Mouse (Mus musculus) inflammation-experienced regulatory T-cells, adult 6 months (primary cell): Measurements from ENCODE around the gene Ppfia1. TPM values are rescaled to one million over a fixed set of nuclear protein-coding genes. Genes with fewer than 3 reads are reported as not detected.

Experiments
- ATAC-seq: one replicate; pipeline ENCODE4 v1.8.0; 2017
- polyA plus RNA-seq, 3 experiments: library from polyadenylated mRNA; unstranded; fragments of 100-300 nt; shearing (Covaris generic); gene quantifications; one replicate each; pipeline ENCODE4 v1.2.1; 2017

The Ppfia1 gene
- polyA plus RNA-seq, 3 experiments from 2014 or later: 13.8 to 29.4 (median 21.1) TPM

DNA sequence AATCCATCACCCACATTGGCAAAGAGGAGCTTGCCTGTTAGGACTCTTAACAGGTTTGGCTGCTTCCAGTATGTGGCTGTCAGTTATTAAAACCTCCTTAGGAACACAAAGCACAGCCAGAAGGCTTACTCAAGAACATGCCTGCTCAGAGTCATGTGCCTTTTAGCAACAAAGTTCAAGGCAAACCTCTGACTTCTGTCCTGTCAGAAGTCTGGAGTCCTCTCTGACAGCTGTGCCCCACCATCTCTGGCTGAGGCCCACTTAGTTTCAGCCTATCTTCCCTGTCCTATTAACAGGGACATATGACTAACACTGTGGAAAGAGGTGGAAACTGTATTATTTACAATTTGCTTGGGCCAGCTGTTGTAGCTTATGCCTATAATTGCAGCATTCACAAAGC, 73.2 kb downstream of the Ppfia1 start:
- no peak for ATAC-seq

- no peak for ATAC-seq
Measured at GRCm38 (mm10) chr7:144479569-144479968, 74.0 kb downstream of the Ppfia1 start.

DNA sequence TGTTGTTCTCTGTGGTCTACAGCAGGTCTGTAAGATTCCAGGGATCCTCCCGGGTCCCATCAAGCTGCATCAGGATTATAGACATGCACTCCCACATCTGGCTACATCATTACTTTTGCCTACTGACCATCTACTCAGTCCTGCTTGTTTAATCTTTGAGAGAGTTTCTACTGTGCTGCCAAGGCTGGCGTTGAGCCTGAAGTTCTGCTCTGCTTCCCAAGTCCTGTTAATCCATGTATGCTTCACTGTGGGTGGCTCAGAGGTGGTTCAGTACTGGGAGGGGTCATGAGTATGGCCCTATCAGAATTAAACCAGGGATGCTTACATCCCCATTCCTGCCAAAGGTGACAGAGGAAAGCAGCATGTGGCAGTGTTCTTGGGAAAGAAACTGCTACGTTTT, 77.8 kb downstream of the Ppfia1 start:
- no peak for ATAC-seq

GRCm38 (mm10) chr7:144473486-144473885, 80.0 kb downstream of the Ppfia1 start:
- no peak for ATAC-seq

DNA sequence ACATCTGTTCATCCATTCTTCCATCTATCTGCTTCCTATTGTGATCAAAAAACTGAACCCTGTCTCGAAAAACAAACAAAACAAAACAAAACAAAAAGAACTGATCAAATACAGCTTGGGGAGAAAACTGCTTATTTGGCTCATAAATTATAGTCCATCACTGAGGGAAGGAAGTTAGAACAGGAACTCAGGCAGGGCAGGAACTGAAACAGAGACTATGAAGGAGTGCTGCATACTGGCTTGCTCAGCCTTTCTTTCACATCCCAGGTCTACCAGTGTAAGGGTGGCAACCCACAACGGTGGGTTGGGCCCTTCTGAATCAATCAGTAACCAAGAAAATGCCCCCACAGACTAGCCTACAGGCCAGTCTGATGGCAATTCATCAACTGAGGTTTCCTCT, 82.4 kb downstream of the Ppfia1 start:
- ATAC-seq: no peak

- ATAC-seq: no peak
Measured at GRCm38 (mm10) chr7:144470545-144471059, 82.9 kb downstream of the Ppfia1 start, which contains the start of gene Cttn. TSS of gene Cttn (minus strand) at chr7:144471009.

- no peak for ATAC-seq
Measured at GRCm38 (mm10) chr7:144469908-144470544, 83.5 kb downstream of the Ppfia1 start.

GRCm38 (mm10) chr7:144469181-144469641, 84.3 kb downstream of the Ppfia1 start:
- no peak for ATAC-seq

DNA sequence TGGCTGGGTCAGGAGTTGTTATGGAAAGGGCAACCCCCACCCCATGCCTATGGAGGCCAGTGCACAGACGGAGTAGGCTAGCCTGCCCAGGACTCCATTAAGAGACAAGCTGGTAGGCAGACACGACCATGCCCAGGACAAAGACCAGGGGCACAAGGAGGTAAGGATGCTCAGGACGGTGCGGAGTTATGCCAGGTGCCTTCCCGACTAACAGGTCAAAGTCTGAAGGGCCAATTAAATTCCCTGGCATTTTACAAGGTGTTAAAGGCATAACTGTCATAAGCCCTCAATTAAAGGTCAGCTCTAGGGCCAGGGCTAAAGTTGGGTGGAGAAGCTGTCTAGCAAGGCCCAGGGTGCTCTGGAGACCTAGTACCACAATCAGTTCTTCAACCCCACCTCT, 84.8 kb downstream of the Ppfia1 start:
- no peak for ATAC-seq

DNA sequence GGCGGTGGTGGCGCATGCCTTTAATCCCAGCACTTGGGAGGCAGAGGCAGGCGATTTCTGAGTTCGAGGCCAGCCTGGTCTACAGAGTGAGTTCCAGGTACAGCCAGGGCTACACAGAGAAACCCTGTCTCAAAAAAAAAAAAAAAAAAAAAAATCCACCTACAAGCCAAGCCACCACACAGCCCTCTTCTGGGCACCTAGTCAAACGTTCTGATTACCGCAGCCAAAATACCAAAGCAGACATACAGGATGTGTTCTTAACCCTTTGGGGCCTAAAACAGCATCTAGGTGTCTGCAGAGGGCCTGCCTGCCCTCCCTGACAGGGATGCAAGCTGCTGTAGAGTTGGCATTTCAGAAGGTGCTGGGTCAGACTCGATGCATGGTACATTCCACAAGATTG, 91.0 kb downstream of the Ppfia1 start:
- ATAC-seq: no peak

DNA sequence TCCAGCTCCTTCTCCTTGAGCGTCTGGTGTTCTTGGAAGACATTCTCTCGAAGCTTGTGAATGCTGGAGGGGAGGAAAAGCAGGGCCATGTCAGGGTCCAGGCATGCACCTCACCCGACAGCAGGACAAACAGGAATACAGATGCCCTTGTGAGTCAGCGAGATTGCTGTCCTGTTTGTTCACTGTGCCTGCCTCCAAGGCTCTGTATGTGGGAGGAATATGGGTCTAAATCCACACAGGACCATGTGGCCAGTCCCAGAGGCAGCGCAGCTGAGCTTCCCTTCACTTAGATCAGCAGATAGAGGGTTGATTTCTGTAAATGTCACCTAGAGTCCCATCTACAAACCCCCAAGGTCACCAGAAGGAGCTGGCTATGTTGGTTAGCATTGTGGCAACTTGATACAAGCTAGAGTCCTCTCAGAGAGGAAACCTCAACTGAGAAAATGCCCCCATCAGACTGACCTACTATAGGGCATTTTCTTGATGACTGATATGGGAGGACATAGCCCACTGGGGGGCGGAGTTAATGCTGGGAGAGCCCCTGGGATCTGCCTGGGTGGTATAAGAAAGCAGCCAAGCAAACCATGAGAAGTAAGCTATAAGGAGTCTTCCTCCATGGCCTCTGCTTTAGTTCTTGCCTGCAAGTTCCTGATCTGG, 92.2 kb downstream of the Ppfia1 start:
- no peak for ATAC-seq

GRCm38 (mm10) chr7:144458881-144459280, 94.6 kb downstream of the Ppfia1 start:
- ATAC-seq: no peak

DNA sequence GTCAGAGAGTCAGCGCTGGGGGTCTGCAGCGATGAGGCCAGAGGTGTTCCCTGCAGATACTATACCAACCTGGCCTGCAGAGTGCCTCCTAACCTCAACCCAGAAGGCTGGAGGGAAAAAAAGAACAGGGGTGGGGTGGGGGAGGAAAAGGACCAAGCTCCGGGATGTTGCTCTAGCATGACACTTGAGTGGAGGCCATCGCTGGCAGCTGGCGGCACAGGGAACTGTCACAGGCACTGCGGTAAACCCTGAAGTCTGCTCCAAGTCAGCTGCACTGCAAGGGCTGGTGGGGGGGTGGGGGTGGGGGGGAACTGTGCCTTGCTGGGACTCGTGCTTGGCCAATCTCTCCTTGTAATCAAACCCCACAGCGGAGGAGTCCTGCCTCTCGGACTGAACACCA, 102.9 kb downstream of the Ppfia1 start:
- ATAC-seq: no peak

DNA sequence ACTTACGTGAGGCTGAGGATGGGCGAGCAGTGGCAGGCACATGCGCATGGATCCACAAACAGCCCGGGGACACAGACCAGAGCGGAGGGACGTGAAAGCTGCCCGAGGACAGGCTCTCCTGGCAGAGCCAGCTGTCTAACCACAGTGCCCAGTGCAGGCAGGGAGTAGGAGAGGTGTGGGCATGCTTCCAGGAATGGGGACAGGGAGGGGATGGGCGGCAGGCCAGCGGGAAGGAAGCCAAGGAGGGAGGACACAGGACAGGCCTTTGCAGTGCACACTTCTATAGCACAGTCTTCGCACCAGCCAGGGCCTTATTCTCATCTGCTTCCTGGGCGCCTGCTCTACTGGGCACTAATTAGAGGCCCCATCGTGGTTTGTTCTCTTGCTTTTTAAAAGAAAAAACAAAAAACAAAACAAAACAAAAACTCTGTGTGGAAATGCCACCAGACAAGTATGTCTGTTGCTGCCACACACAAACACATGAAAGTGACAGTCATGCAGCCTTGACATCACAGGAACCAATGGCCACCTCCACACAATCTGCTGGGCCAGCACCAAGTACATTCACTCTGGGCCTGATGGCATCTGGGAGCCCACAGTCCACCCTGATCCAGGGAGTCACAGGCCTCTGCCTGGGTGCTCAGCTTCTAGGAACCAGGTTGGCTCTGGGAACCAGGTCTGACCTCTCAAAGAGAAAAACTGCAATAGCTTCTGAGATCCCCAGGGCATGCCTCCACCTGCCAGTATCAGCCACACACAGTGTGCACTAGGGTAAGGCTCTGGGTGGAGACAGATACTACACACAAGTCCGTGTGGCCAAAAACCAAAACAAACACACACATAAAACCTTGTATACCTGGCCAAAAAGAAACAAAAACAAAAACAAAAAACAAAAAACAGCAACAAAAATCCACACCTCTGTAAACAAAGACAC, 103.6 kb downstream of the Ppfia1 start:
- ATAC-seq: no peak

GRCm38 (mm10) chr7:144448186-144448585, 105.3 kb downstream of the Ppfia1 start:
- no peak for ATAC-seq

- peak; percentile 61 for ATAC-seq
Measured at GRCm38 (mm10) chr7:144447146-144447545, 106.4 kb downstream of the Ppfia1 start.

DNA sequence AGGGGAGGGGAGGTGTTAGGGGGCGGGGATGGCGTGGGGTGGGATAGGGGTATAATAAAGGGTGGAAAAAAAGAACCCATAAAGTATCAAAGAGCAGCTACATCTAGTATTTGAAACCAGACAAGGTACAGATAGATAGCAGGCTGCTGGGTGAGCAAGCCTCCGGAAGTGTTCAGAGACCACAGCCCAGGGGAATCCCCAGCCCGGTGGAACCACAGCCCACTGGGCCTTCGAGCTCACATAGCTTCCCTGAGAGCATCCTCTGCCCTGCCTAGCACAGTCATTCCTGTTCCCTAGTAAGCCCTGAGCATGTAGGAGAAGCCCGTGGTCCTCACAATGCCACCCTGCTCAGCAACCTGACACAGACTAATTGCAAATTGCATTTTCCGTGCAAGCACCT, 108.7 kb downstream of the Ppfia1 start:
- ATAC-seq: peak; percentile 96

DNA sequence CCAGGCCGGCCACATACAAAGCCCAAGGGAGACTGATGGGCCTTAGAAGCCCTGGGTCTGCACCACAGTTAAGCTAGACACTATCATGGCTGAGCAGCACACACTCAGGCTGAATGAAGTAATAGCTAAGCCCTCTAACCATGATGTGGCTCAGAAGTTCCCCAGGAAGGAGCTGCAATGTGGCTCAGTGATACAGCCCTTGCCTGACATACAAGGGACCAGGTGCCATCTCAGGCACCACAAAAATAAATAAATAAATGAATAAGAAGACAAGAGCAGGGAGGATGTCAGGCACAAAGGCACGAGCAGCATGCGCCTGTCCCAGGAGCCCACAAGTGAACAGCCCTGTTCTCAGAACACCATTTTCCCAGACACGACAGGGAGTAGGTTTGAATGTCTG, 111.6 kb downstream of the Ppfia1 start:
- no peak for ATAC-seq

GRCm38 (mm10) chr7:144441466-144441865, 112.1 kb downstream of the Ppfia1 start:
- ATAC-seq: no peak

DNA sequence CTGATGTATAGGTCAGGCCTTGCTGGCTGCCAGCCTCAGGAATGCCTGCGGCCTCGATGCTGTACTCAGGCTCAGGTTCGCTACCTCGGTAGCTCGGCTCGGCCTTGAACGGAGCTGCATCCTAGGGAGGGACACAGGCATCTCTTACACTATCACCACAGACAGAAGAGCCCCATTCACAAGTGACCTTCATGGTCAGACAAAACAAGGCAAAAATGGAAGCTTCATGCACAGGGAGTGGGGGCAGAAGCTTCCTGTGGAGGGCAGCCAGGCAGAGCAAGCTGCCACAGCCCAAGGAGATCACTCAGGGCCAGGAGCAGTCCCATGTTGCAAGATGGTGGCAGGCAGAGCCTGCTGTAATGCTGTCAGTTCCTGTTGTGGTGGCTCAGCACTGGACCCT, 114.7 kb downstream of the Ppfia1 start:
- ATAC-seq: no peak

GRCm38 (mm10) chr7:144432920-144433319, 120.6 kb downstream of the Ppfia1 start:
- ATAC-seq: no peak

DNA sequence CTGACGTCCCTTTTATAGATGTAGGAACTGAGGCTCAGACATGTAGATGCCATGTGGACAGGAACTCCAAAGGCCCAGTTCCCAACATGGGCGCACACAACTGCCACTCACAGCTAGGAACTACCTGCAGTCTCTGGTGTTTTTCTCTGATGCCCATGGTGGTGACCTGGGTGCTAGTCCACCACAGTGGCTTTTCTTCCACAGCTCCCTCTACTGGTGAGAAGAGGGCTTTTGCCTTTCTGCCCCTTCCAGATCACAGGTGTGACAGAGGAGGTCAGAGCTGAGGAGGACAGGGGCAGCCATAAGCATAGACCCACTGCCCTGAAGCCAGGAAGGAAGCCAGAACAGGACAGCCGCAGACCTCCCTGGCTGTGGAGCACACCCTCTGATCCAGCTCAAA, 126.1 kb downstream of the Ppfia1 start:
- ATAC-seq: no peak
